Mouse (Mus musculus) naive thymus-derived CD4-positive, alpha-beta T cell, adult 2 months (primary cell): ENCODE results near the gene Sp110.
"Not testable (repeated sequence)": the region's sequence is repeated elsewhere in the genome, so short reads cannot be mapped to it uniquely, and the experiment has no call there.

Source experiments
- DNase-seq: peaks from one replicate; pipeline ENCODE4 v3.0.0-alpha.2; 2011; ENCODE audit warnings: low read depth

Sp110 gene

DNA sequence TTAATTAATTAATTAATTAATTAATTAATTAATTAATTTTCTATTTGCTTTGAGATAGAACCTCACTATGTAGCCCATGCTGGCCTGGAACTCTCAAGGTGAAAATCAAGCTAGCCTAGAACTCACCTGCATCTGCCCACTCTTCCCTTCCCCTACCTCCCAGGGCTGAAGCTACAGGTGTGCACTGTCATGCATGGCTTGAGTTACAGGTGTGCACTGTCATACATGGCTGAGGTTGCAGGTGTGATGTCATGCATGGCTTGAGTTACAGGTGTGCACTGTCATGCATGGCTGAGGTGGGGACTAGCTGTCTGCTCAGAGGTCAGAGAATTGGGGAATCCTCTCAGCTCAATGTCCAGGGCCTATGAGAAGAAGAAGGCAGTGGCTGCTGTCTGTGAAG lies 52.2 kb downstream of the Sp110 start:
- not testable (repeated sequence) for DNase-seq

DNA sequence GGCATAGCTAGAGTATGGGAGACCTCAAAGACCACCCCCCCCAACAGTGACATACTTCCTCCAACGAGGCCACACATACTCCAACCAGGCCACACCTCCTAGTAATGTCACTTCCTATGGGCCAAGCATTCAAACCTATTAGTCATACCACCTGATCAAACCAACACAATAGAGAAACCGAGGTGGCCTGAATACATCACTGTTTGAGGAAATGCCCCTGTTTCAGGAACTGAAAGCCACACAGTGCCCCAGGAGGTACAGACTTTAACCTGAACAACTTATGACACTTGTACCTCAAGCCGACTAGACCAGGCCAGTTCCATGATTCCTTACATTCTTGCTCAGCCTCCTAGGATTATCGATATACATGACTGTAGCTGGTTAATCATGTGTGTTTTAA lies 54.8 kb downstream of the Sp110 start:
- not testable (repeated sequence) for DNase-seq

DNA sequence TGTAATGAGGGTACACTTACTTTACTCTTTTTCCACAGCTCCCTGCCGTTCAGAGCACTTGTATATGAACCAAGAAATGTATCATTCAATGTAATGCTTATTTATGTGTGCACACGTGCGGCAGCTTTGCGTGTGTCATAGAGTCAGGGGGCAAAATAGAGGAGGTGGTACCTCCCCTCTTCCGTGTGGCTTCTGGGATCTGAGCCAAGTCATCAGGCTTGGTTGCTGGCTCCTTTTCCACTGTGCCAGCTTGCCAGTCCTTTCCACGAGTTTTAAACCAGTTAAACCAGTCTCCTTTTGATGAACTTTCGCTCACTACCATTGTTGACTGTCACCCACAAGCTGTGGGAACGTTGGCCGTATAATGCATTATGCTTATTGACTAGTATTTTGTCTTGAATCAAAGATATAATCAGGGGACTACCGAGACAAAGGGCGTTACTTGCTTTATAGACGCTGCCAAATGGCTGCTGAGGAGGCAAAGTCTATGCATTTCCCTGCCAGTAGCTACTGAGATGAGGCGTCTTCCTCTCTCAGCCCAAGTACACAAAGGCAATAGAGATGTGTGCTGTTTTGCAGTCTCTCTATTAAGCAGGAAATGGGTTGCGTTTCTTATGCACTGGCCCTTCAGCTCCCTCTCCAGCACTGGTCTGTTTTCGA lies 70.0 kb downstream of the Sp110 start:
- DNase-seq: not testable (repeated sequence)
